Mouse (Mus musculus): ENCODE measurements around the gene Rad51b.

DNA sequence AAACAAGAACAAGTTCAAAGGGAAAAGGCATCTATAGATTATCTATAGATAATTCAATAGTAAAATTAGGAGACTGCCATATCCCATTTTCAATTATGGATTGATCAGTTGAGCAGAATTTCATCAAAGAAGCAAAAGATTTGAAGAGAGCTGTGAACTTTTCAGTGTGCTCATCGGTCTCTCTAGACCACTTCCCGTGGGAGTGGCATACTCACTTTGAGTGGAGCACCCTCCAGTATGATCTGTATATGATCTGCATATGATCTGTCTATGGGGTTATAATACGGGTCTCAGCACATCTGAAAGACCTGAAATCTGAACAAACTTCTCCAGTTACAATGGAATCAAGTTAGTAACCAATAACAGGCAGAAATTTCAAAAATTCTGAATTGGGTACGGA is 497.7 kb downstream of the Rad51b start:
- TF ChIP-seq CTCF (IDR thresholded peaks at IDR 0.05; ENCODE audit: low read depth), result no peak
- TF ChIP-seq EP300 (IDR thresholded peaks at IDR 0.05; ENCODE audit: low read depth), result no peak
